Mouse (Mus musculus): Measurements from ENCODE around the gene Tmem56. TPM values are rescaled to one million over a fixed set of nuclear protein-coding genes. Genes with fewer than 3 reads are reported as not detected.

Tmem56 gene
- polyA plus RNA-seq, 1 experiment from 2014 or later, result 0.84 TPM

Other genes with a start within 250 kb of the Tmem56 start
- gene Rwdd3, start 111.4 kb downstream of the Tmem56 start, polyA plus RNA-seq (2016; fragmentation: Nextera tagmentation; extraction: Ambion mirVana), result 3.2 and 3.6 TPM in 2 replicates
- 35.5 and 41.5 TPM in 2 replicates for gene Alg14, start 8.7 kb upstream of the Tmem56 start, polyA plus RNA-seq (2016; fragmentation: Nextera tagmentation; extraction: Ambion mirVana)
- gene Cnn3, start 143.4 kb upstream of the Tmem56 start, polyA plus RNA-seq (2016; fragmentation: Nextera tagmentation; extraction: Ambion mirVana), result 918 and 954 TPM in 2 replicates
- gene Slc44a3, start 249.3 kb upstream of the Tmem56 start, polyA plus RNA-seq (2016; fragmentation: Nextera tagmentation; extraction: Ambion mirVana), result 0.33 and 0.98 TPM in 2 replicates

All from hindbrain, embryonic 10.5 days (tissue).